10 mouse cellular contexts compared by ENCODE assay signal in genomic region chr12:84873434-84873833, GRCm38 (mm10). TPM values are rescaled to one million over a fixed set of nuclear protein-coding genes. Genes with fewer than 3 reads are reported as not detected.
A peak's percentile ranks its signal among the peaks of the same experiment; 100 is the strongest.
DNase-seq lines count a peak whose midpoint lies in the region; ATAC-seq and TF ChIP-seq lines count a peak whose summit lies in the region.
"Had no signal": no experiment of that assay in that cellular context is flagged by ENCODE, and none has a peak within 500 bp of the region (broad histone marks: within the 10 kb centered on the region; RNA-seq: fewer than 3 reads in every experiment).

No protein-coding gene starts in this region.

- no peak for ATAC-seq in forebrain, embryonic 14.5 days
- ATAC-seq in forebrain, embryonic 15.5 days (replicated peaks) = no peak
- no peak for ATAC-seq in lung, embryonic 14.5 days (ENCODE audit: insufficient read depth)

- peak; percentile 68 for DNase-seq in forebrain, embryonic 14.5 days (ENCODE audit: low spot score)
- DNase-seq in lung, embryonic 14.5 days = peak; percentile 83
- DNase-seq in lung, postnatal 14 days = no peak
- peak; percentile 81 for DNase-seq in adipocyte (ENCODE audit: low spot score)
- DNase-seq in lung, postnatal 36 days = peak; percentile 44
- no peak for DNase-seq in neural tube, embryonic 10.5 days (ENCODE audit: extremely low spot score, low spot score)
- DNase-seq in kidney, adult 18-20 months = no peak

- no peak overlapping the region for H3K9ac ChIP-seq in forebrain, embryonic 14.5 days (ENCODE audit: low read length)
- H3K9ac ChIP-seq in forebrain, embryonic 15.5 days (replicated peaks) = no peak overlapping the region
- H3K9ac ChIP-seq in lung, embryonic 14.5 days = no peak overlapping the region
- H3K9ac ChIP-seq: hindbrain, embryonic 15.5 days had no signal

- H3K27ac ChIP-seq in forebrain, embryonic 14.5 days (ENCODE audit: low read depth, low read length) = no peak overlapping the region
- H3K27ac ChIP-seq in forebrain, embryonic 15.5 days (replicated peaks) = no peak overlapping the region
- no peak overlapping the region for H3K27ac ChIP-seq in lung, embryonic 14.5 days (ENCODE audit: low read depth)
- H3K27ac ChIP-seq: hindbrain, embryonic 15.5 days; macrophage had no signal

- H3K4me2 ChIP-seq in forebrain, embryonic 14.5 days (ENCODE audit: low read length) = no peak overlapping the region
- no peak overlapping the region for H3K4me2 ChIP-seq in forebrain, embryonic 15.5 days (replicated peaks)
- H3K4me2 ChIP-seq in lung, embryonic 14.5 days = no peak overlapping the region
- H3K4me2 ChIP-seq: hindbrain, embryonic 15.5 days had no signal

- no peak overlapping the region for H3K4me3 ChIP-seq in forebrain, embryonic 14.5 days (ENCODE audit: low read depth, low read length)
- H3K4me3 ChIP-seq in forebrain, embryonic 15.5 days = no peak overlapping the region
- no peak overlapping the region for H3K4me3 ChIP-seq in lung, embryonic 14.5 days (ENCODE audit: low read depth, low read length)
- H3K4me3 ChIP-seq: hindbrain, embryonic 15.5 days had no signal

- TF ChIP-seq CTCF in lung, embryonic 14.5 days (IDR thresholded peaks at IDR 0.05; ENCODE audit: low read depth) = peak; percentile 80

- H3K36me3 ChIP-seq in forebrain, embryonic 14.5 days (ENCODE audit: control insufficient read depth, insufficient read depth, low read length) = no peaks in the 10 kb centered on the region
- H3K36me3 ChIP-seq in forebrain, embryonic 15.5 days = no peaks in the 10 kb centered on the region
- no peaks in the 10 kb centered on the region for H3K36me3 ChIP-seq in lung, embryonic 14.5 days (ENCODE audit: insufficient read depth)
- H3K36me3 ChIP-seq: hindbrain, embryonic 15.5 days had no signal

- 2% methylated on average over 3 of the region's 3 CpGs for WGBS in forebrain, embryonic 14.5 days
- 2% methylated on average over 3 of the region's 3 CpGs for WGBS in forebrain, embryonic 15.5 days
- under 1% methylated on average over 3 of the region's 3 CpGs for WGBS in lung, embryonic 14.5 days

- H3K27me3 ChIP-seq in forebrain, embryonic 14.5 days (replicated peaks; ENCODE audit: control insufficient read depth, insufficient read depth, low read length) = peaks cover 47% of the 10 kb centered on the region
- peaks cover 49% of the 10 kb centered on the region for H3K27me3 ChIP-seq in forebrain, embryonic 15.5 days
- peaks cover 48% of the 10 kb centered on the region for H3K27me3 ChIP-seq in lung, embryonic 14.5 days (ENCODE audit: insufficient read depth, low read length)

- no peaks in the 10 kb centered on the region for H3K9me3 ChIP-seq in forebrain, embryonic 14.5 days (replicated peaks; ENCODE audit: control insufficient read depth, low read length)
- H3K9me3 ChIP-seq in forebrain, embryonic 15.5 days = no peaks in the 10 kb centered on the region
- no peaks in the 10 kb centered on the region for H3K9me3 ChIP-seq in lung, embryonic 14.5 days (ENCODE audit: low read depth, low read length)
- H3K9me3 ChIP-seq: hindbrain, embryonic 15.5 days had no signal

- 0 out of 2 replicates have a peak, but pooled peaks cover 2% of the 10 kb centered on the region for H3K4me1 ChIP-seq in forebrain, embryonic 14.5 days (ENCODE audit: control insufficient read depth, insufficient read depth, low read length)
- H3K4me1 ChIP-seq in forebrain, embryonic 15.5 days = peaks cover 15% of the 10 kb centered on the region
- H3K4me1 ChIP-seq in lung, embryonic 14.5 days (ENCODE audit: insufficient read depth) = 0 out of 2 replicates have a peak, but pooled peaks cover 4% of the 10 kb centered on the region

RNA-seq across cellular contexts. Expression of gene Ltbp2, which starts 2.9 kb away (rescaled TPM):
- polyA plus RNA-seq in forebrain, embryonic 14.5 days (2014; fragmentation: Nextera tagmentation; extraction: Ambion mirVana) = 0.04 TPM in 1 of 2 replicates, not detected in the other
- polyA plus RNA-seq in forebrain, embryonic 15.5 days (2015; fragmentation: Nextera tagmentation; extraction: Ambion mirVana) = 0.15 and 0.33 TPM in 2 replicates
- 6.8 and 6.9 TPM in 2 replicates for polyA plus RNA-seq in lung, embryonic 14.5 days (2014; fragmentation: Nextera tagmentation; extraction: Ambion mirVana)

Comparison
In these comparisons a context has a peak if more than half of its experiments do, and no peak if none do; other contexts are left out.
1. DNase-seq: peak in forebrain, embryonic 14.5 days (single experiment), lung, embryonic 14.5 days (single experiment), adipocyte (single experiment) and lung, postnatal 36 days (single experiment); none in lung, postnatal 14 days (single experiment), neural tube, embryonic 10.5 days (single experiment) and kidney, adult 18-20 months (single experiment).